Mouse (Mus musculus): ENCODE measurements around the gene Rnf38. TPM values are rescaled to one million over a fixed set of nuclear protein-coding genes. Genes with fewer than 3 reads are reported as not detected.

Rnf38 gene
- total RNA-seq, 1 experiment from 2014 or later = 57.1 TPM

- no peak for ATAC-seq (replicated peaks in 1 of 2; ENCODE audit: insufficient read depth in 1 of 2, low FRiP score in 2 of 2, low TSS enrichment in 1 of 2, low read depth in 1 of 2, poor library complexity in 2 of 2, severe bottlenecking in 2 of 2)
Measured at GRCm38 (mm10) chr4:44103620-44104019, 130.0 kb downstream of the Rnf38 start.

- ATAC-seq (replicated peaks in 1 of 2; ENCODE audit: insufficient read depth in 1 of 2, low FRiP score in 2 of 2, low TSS enrichment in 1 of 2, low read depth in 1 of 2, poor library complexity in 2 of 2, severe bottlenecking in 2 of 2) = no peak
Measured at GRCm38 (mm10) chr4:44097576-44098335, 135.8 kb downstream of the Rnf38 start.

GRCm38 (mm10) chr4:44094475-44094874 is 139.1 kb downstream of the Rnf38 start:
- ATAC-seq (replicated peaks in 1 of 2; ENCODE audit: insufficient read depth in 1 of 2, low FRiP score in 2 of 2, low TSS enrichment in 1 of 2, low read depth in 1 of 2, poor library complexity in 2 of 2, severe bottlenecking in 2 of 2) = no peak

GRCm38 (mm10) chr4:44092359-44092758 is 141.2 kb downstream of the Rnf38 start:
- no peak for ATAC-seq (replicated peaks in 1 of 2; ENCODE audit: insufficient read depth in 1 of 2, low FRiP score in 2 of 2, low TSS enrichment in 1 of 2, low read depth in 1 of 2, poor library complexity in 2 of 2, severe bottlenecking in 2 of 2)

- ATAC-seq (replicated peaks in 1 of 2; ENCODE audit: insufficient read depth in 1 of 2, low FRiP score in 2 of 2, low TSS enrichment in 1 of 2, low read depth in 1 of 2, poor library complexity in 2 of 2, severe bottlenecking in 2 of 2) = no peak
Measured at GRCm38 (mm10) chr4:44085566-44085965, 148.0 kb downstream of the Rnf38 start.

- no peak for ATAC-seq (replicated peaks in 1 of 2; ENCODE audit: insufficient read depth in 1 of 2, low FRiP score in 2 of 2, low TSS enrichment in 1 of 2, low read depth in 1 of 2, poor library complexity in 2 of 2, severe bottlenecking in 2 of 2)
Measured at GRCm38 (mm10) chr4:44084602-44085325, 148.8 kb downstream of the Rnf38 start.

GRCm38 (mm10) chr4:44083945-44084344 is 149.6 kb downstream of the Rnf38 start, which contains the start of gene Gne:
Gne (minus strand) TSS chr4:44084177.
- peak; percentile 37 to 84 for ATAC-seq (replicated peaks in 1 of 2; ENCODE audit: insufficient read depth in 1 of 2, low FRiP score in 2 of 2, low TSS enrichment in 1 of 2, low read depth in 1 of 2, poor library complexity in 2 of 2, severe bottlenecking in 2 of 2)

- no peak for ATAC-seq (replicated peaks in 1 of 2; ENCODE audit: insufficient read depth in 1 of 2, low FRiP score in 2 of 2, low TSS enrichment in 1 of 2, low read depth in 1 of 2, poor library complexity in 2 of 2, severe bottlenecking in 2 of 2)
Measured at GRCm38 (mm10) chr4:44078358-44078933, 155.1 kb downstream of the Rnf38 start.

Other genes starting within 250 kb of the Rnf38 start
- gene Clta, start 229.3 kb downstream of the Rnf38 start, total RNA-seq (2017) = 288 and 367 TPM in 2 replicates
- 31.5 and 32.3 TPM in 2 replicates for gene Gne, start 149.6 kb downstream of the Rnf38 start, total RNA-seq (2017)
- 16.3 and 16.7 TPM in 2 replicates for gene Melk, start 67.1 kb upstream of the Rnf38 start, total RNA-seq (2017)

Measured in hematopoietic stem cell, adult 5-6 weeks (primary cell).